Mouse (Mus musculus): Measurements from ENCODE around the gene Ap1b1. TPM values are rescaled to one million over a fixed set of nuclear protein-coding genes. Genes with fewer than 3 reads are reported as not detected.

Ap1b1 gene
- polyA plus RNA-seq, 1 experiment from 2014 or later = 55.7 TPM

- H3K9me3 ChIP-seq = no peaks in the 10 kb centered on the region
- no peaks in the 10 kb centered on the region for H3K4me1 ChIP-seq
- H3K27me3 ChIP-seq (ENCODE audit: insufficient read depth, poor library complexity, severe bottlenecking) = no peaks in the 10 kb centered on the region
- no peak overlapping the region for H3K4me3 ChIP-seq
- no peak for DNase-seq (ENCODE audit: low spot score)
- WGBS = 85% methylated on average over 5 of the region's 5 CpGs
- H3K36me3 ChIP-seq = peaks cover 84% of the 10 kb centered on the region
- H3K27ac ChIP-seq = no peak overlapping the region
Measured at GRCm38 (mm10) chr11:5016286-5016685, 29.7 kb downstream of the Ap1b1 start.

- Histone ChIP-seq H3K4me1 (no peaks in the 10 kb centered on the region), H3K9me3 (no peaks in the 10 kb centered on the region), H3K27ac (no peak overlapping the region), H3K36me3 (peaks cover 81% of the 10 kb centered on the region), H3K27me3 (ENCODE audit: insufficient read depth, poor library complexity, severe bottlenecking) (no peaks in the 10 kb centered on the region), H3K4me3 (no peak overlapping the region)
- DNase-seq (ENCODE audit: low spot score) = no peak
- 61% methylated on average over 6 of the region's 6 CpGs for WGBS
Measured at GRCm38 (mm10) chr11:5017506-5017905, 30.9 kb downstream of the Ap1b1 start.

GRCm38 (mm10) chr11:5025108-5025507, 38.5 kb downstream of the Ap1b1 start:
- DNase-seq (ENCODE audit: low spot score) = no peak
- 90% methylated on average over 1 of the region's 1 CpGs for WGBS
- H3K27ac ChIP-seq = no peak overlapping the region
- H3K4me1 ChIP-seq = no peaks in the 10 kb centered on the region
- peaks cover 82% of the 10 kb centered on the region for H3K36me3 ChIP-seq
- no peaks in the 10 kb centered on the region for H3K27me3 ChIP-seq (ENCODE audit: insufficient read depth, poor library complexity, severe bottlenecking)
- H3K4me3 ChIP-seq = no peak overlapping the region
- H3K9me3 ChIP-seq = no peaks in the 10 kb centered on the region

GRCm38 (mm10) chr11:5028228-5028627, 41.6 kb downstream of the Ap1b1 start:
- Histone ChIP-seq H3K9me3 (no peaks in the 10 kb centered on the region), H3K4me3 (no peak overlapping the region), H3K27ac (no peak overlapping the region), H3K27me3 (ENCODE audit: insufficient read depth, poor library complexity, severe bottlenecking) (no peaks in the 10 kb centered on the region), H3K36me3 (peaks cover 96% of the 10 kb centered on the region), H3K4me1 (no peaks in the 10 kb centered on the region)
- DNase-seq (ENCODE audit: low spot score) = no peak
- WGBS = 89% methylated on average over 7 of the region's 7 CpGs

GRCm38 (mm10) chr11:5032706-5033105, 46.1 kb downstream of the Ap1b1 start:
- Histone ChIP-seq H3K4me3 (no peak overlapping the region), H3K9me3 (no peaks in the 10 kb centered on the region), H3K27ac (no peak overlapping the region), H3K27me3 (ENCODE audit: insufficient read depth, poor library complexity, severe bottlenecking) (no peaks in the 10 kb centered on the region), H3K36me3 (peaks cover 97% of the 10 kb centered on the region), H3K4me1 (no peaks in the 10 kb centered on the region)
- 93% methylated on average over 10 of the region's 10 CpGs for WGBS
- no peak for DNase-seq (ENCODE audit: low spot score)

GRCm38 (mm10) chr11:5033136-5033535, 46.5 kb downstream of the Ap1b1 start:
- 81% methylated on average over 3 of the region's 3 CpGs for WGBS
- H3K9me3 ChIP-seq = no peaks in the 10 kb centered on the region

GRCm38 (mm10) chr11:5035421-5035820, 48.8 kb downstream of the Ap1b1 start:
- no peak for DNase-seq (ENCODE audit: low spot score)
- Histone ChIP-seq H3K4me3 (no peak overlapping the region), H3K4me1 (peaks cover 1% of the 10 kb centered on the region; the same call in 1 of the 2 replicates), H3K27ac (no peak overlapping the region), H3K9me3 (no peaks in the 10 kb centered on the region), H3K27me3 (ENCODE audit: insufficient read depth, poor library complexity, severe bottlenecking) (no peaks in the 10 kb centered on the region), H3K36me3 (peaks cover 99% of the 10 kb centered on the region)
- 88% methylated on average over 4 of the region's 4 CpGs for WGBS

More at GRCm38 (mm10) chr11:5033136-5033535, 46.5 kb downstream of the Ap1b1 start:
- DNase-seq (ENCODE audit: low spot score) = no peak
- Histone ChIP-seq H3K4me1 (no peaks in the 10 kb centered on the region), H3K27ac (no peak overlapping the region), H3K27me3 (ENCODE audit: insufficient read depth, poor library complexity, severe bottlenecking) (no peaks in the 10 kb centered on the region), H3K36me3 (peaks cover 97% of the 10 kb centered on the region), H3K4me3 (no peak overlapping the region)

GRCm38 (mm10) chr11:5037146-5037854, 50.7 kb downstream of the Ap1b1 start:
- H3K27ac ChIP-seq = no peak overlapping the region
- no peaks in the 10 kb centered on the region for H3K9me3 ChIP-seq
- WGBS = 83% methylated on average over 8 of the region's 8 CpGs
- no peak overlapping the region for H3K4me3 ChIP-seq
- peaks cover 18% of the 10 kb centered on the region for H3K4me1 ChIP-seq
- peaks cover 96% of the 10 kb centered on the region for H3K36me3 ChIP-seq
- DNase-seq (ENCODE audit: low spot score) = no peak
- H3K27me3 ChIP-seq (ENCODE audit: insufficient read depth, poor library complexity, severe bottlenecking) = no peaks in the 10 kb centered on the region

GRCm38 (mm10) chr11:5040585-5040984, 54.0 kb downstream of the Ap1b1 start:
- H3K27me3 ChIP-seq (ENCODE audit: insufficient read depth, poor library complexity, severe bottlenecking) = no peaks in the 10 kb centered on the region
- no peak overlapping the region for H3K27ac ChIP-seq
- WGBS = 89% methylated on average over 5 of the region's 5 CpGs
- H3K9me3 ChIP-seq = no peaks in the 10 kb centered on the region
- peaks cover 18% of the 10 kb centered on the region for H3K4me1 ChIP-seq
- no peak for DNase-seq (ENCODE audit: low spot score)
- no peak overlapping the region for H3K4me3 ChIP-seq
- H3K36me3 ChIP-seq = peaks cover 72% of the 10 kb centered on the region

- Histone ChIP-seq H3K27ac (no peak overlapping the region), H3K27me3 (ENCODE audit: insufficient read depth, poor library complexity, severe bottlenecking) (no peaks in the 10 kb centered on the region), H3K9me3 (no peaks in the 10 kb centered on the region), H3K4me3 (no peak overlapping the region), H3K36me3 (peaks cover 67% of the 10 kb centered on the region), H3K4me1 (peaks cover 18% of the 10 kb centered on the region)
- WGBS = 64% methylated on average over 18 of the region's 18 CpGs
- DNase-seq (ENCODE audit: low spot score) = no peak
Measured at GRCm38 (mm10) chr11:5041144-5041780, 54.6 kb downstream of the Ap1b1 start.

- H3K36me3 ChIP-seq = peaks cover 52% of the 10 kb centered on the region
- no peak overlapping the region for H3K4me3 ChIP-seq
- no peaks in the 10 kb centered on the region for H3K9me3 ChIP-seq
- H3K27me3 ChIP-seq (ENCODE audit: insufficient read depth, poor library complexity, severe bottlenecking) = no peaks in the 10 kb centered on the region
- no peak overlapping the region for H3K27ac ChIP-seq
- H3K4me1 ChIP-seq = peaks cover 18% of the 10 kb centered on the region
- WGBS = 90% methylated on average over 8 of the region's 8 CpGs
- no peak for DNase-seq (ENCODE audit: low spot score)
Measured at GRCm38 (mm10) chr11:5042645-5043381, 56.2 kb downstream of the Ap1b1 start.

- Histone ChIP-seq H3K36me3 (peaks cover 18% of the 10 kb centered on the region), H3K9me3 (no peaks in the 10 kb centered on the region), H3K4me1 (peaks cover 8% of the 10 kb centered on the region; the same call in 1 of the 2 replicates), H3K27ac (no peak overlapping the region), H3K4me3 (no peak overlapping the region), H3K27me3 (ENCODE audit: insufficient read depth, poor library complexity, severe bottlenecking) (peaks cover 9% of the 10 kb centered on the region)
- WGBS = 45% methylated on average over 12 of the region's 12 CpGs
- DNase-seq (ENCODE audit: low spot score) = no peak
Measured at GRCm38 (mm10) chr11:5046321-5046926, 59.8 kb downstream of the Ap1b1 start.

- H3K27me3 ChIP-seq (ENCODE audit: insufficient read depth, poor library complexity, severe bottlenecking) = peaks cover 29% of the 10 kb centered on the region
- DNase-seq (ENCODE audit: low spot score) = no peak
- WGBS = 82% methylated on average over 10 of the region's 10 CpGs
- H3K9me3 ChIP-seq = no peaks in the 10 kb centered on the region
- H3K36me3 ChIP-seq = no peaks in the 10 kb centered on the region
- H3K27ac ChIP-seq = no peak overlapping the region
- no peak overlapping the region for H3K4me3 ChIP-seq
- H3K4me1 ChIP-seq = peaks cover 14% of the 10 kb centered on the region
Measured at GRCm38 (mm10) chr11:5051629-5052028, 65.0 kb downstream of the Ap1b1 start.

All from heart, embryonic 10.5 days (tissue).